Mouse (Mus musculus) brain, embryonic 14.5 days (tissue): ENCODE results near the gene Galnt5.

Experiments used
- CTCF ChIP-seq: fragments of 200-500 bp; IDR thresholded peaks from 2 replicates; pipeline ENCODE4 v1.5.1; 2012; ENCODE audit warnings: inconsistent platforms, mild to moderate bottlenecking, moderate library complexity, borderline replicate concordance; ENCODE audit not compliant: insufficient read depth, insufficient read length; ENCODE audit errors: extremely low read depth
- POLR2A ChIP-seq: fragments of 200-500 bp; IDR thresholded peaks from 2 replicates; pipeline ENCODE4 v1.6.1; 2012; ENCODE audit warnings: mild to moderate bottlenecking, inconsistent platforms, borderline replicate concordance; ENCODE audit not compliant: poor library complexity, insufficient read depth, insufficient read length, severe bottlenecking; ENCODE audit errors: extremely low read depth

DNA sequence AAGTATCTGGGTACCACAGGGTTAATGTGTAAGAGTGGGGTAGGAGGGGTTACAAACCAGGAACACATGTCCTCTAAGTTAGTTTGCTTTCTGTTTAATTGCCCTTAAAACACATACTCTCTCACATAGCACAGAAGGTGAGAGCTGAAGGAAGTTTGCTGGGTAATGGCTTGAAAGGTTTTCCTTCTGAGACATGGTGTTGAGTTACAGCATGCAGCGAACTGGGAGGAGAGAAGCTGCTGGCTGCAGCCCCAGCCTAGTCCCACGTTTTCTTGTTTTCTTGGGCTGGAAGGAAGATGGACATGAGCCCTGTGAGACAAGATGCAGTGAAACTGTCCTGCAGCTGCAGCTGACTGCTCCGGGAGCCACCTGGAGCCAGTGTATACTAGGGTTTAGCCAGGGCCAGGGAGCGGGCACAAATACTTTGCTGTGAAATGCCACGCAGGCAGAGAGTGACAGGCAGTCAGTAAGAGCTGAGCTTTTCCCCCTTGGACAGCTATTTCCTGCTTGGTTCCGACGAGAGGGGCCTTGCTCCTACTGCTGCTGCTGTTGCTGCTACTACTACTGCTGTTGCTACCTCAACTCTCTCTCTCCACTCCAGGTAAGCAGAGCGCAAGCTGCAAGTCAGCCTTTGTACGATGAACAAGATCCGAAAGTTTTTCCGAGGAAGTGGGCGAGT lies at the start of gene Galnt5:
- TF ChIP-seq CTCF (no peak), POLR2A (no peak)
